Mouse (Mus musculus): ENCODE results near the gene Aig1.

The Aig1 gene

GRCm38 (mm10) chr10:13631796-13632195 is 237.0 kb downstream of the Aig1 start:
- DNase-seq (ENCODE audit: low spot score in 2 of 2), result no peak

- DNase-seq (ENCODE audit: low spot score in 2 of 2), result no peak
These were observed 245.0 kb downstream of the Aig1 start for GRCm38 (mm10) chr10:13623735-13624134.

GRCm38 (mm10) chr10:13600926-13601325 is 267.9 kb downstream of the Aig1 start:
- peak in 1 of 2 experiments; percentile 28 for DNase-seq (ENCODE audit: low spot score in 2 of 2)

GRCm38 (mm10) chr10:13597491-13597890 is 271.3 kb downstream of the Aig1 start:
- no peak for DNase-seq (ENCODE audit: low spot score in 2 of 2)

All from frontal cortex, postnatal 14 days (tissue).